Mouse (Mus musculus) spleen, postnatal 10 days (tissue): Measurements from ENCODE around the gene Tac4.

Experiments used
- DNase-seq, 2 experiments: peaks; one replicate each; pipeline ENCODE4 v3.0.0; 2021 to 2022; ENCODE audit warnings: low spot score in 2 of 2

Gene Tac4

GRCm38 (mm10) chr11:95261178-95261751 lies at the start of gene Tac4:
TSS of gene Tac4 (plus strand) at chr11:95261529.
- DNase-seq: peak in 1 of 2 experiments; percentile 34

- DNase-seq: no peak
Observed at GRCm38 (mm10) chr11:95213607-95214006, 47.7 kb upstream of the Tac4 start.

GRCm38 (mm10) chr11:95214305-95214704 lies 47.0 kb upstream of the Tac4 start:
- DNase-seq: no peak

- no peak for DNase-seq
Observed at GRCm38 (mm10) chr11:95216193-95216592, 45.1 kb upstream of the Tac4 start.

- no peak for DNase-seq
Observed at GRCm38 (mm10) chr11:95219111-95219510, 42.2 kb upstream of the Tac4 start.

GRCm38 (mm10) chr11:95223473-95223872 lies 37.9 kb upstream of the Tac4 start:
- DNase-seq: no peak

- no peak for DNase-seq
Observed at GRCm38 (mm10) chr11:95224124-95224893, 37.0 kb upstream of the Tac4 start.

GRCm38 (mm10) chr11:95225448-95225847 lies 35.9 kb upstream of the Tac4 start:
- no peak for DNase-seq

GRCm38 (mm10) chr11:95227467-95227866 lies 33.9 kb upstream of the Tac4 start:
- DNase-seq: no peak

GRCm38 (mm10) chr11:95231688-95232328 lies 29.5 kb upstream of the Tac4 start:
- DNase-seq: peak; percentile 60 to 75

GRCm38 (mm10) chr11:95232329-95232696 lies 29.0 kb upstream of the Tac4 start:
- no peak for DNase-seq

- no peak for DNase-seq
Observed at GRCm38 (mm10) chr11:95238477-95238876, 22.9 kb upstream of the Tac4 start.

- no peak for DNase-seq
Observed at GRCm38 (mm10) chr11:95242653-95243052, 18.7 kb upstream of the Tac4 start.

GRCm38 (mm10) chr11:95245456-95245855 lies 15.9 kb upstream of the Tac4 start:
- DNase-seq: no peak

GRCm38 (mm10) chr11:95247065-95247464 lies 14.3 kb upstream of the Tac4 start:
- DNase-seq: no peak

- no peak for DNase-seq
Observed at GRCm38 (mm10) chr11:95250110-95250509, 11.2 kb upstream of the Tac4 start.

GRCm38 (mm10) chr11:95251295-95251694 lies 10.0 kb upstream of the Tac4 start:
- peak; percentile 59 to 81 for DNase-seq

- no peak for DNase-seq
Observed at GRCm38 (mm10) chr11:95252104-95252503, 9.2 kb upstream of the Tac4 start.

- DNase-seq: no peak
Observed at GRCm38 (mm10) chr11:95254165-95254564, 7.2 kb upstream of the Tac4 start.

GRCm38 (mm10) chr11:95255747-95256146 lies 5.6 kb upstream of the Tac4 start:
- DNase-seq: no peak

- no peak for DNase-seq
Observed at GRCm38 (mm10) chr11:95257930-95258329, 3.4 kb upstream of the Tac4 start.

GRCm38 (mm10) chr11:95258490-95258889 lies 2.8 kb upstream of the Tac4 start:
- DNase-seq: peak; percentile 80 to 92
